Mouse (Mus musculus) stomach, embryonic 14.5 days (tissue): ENCODE results near the gene Vsig10. TPM values are rescaled to one million over a fixed set of nuclear protein-coding genes. Genes with fewer than 3 reads are reported as not detected.
A peak's percentile ranks its signal among the peaks of the same experiment; 100 is the strongest.
"Not testable (repeated sequence)": the region's sequence is repeated elsewhere in the genome, so short reads cannot be mapped to it uniquely, and the experiment has no call there.

Experiments used
- ATAC-seq: fragments of 200-750 bp; cut with Nextera tagmentation; 2 replicates; pipeline ENCODE4 v1.8.0; 2017; ENCODE audit warnings: low read depth, moderate TSS enrichment; ENCODE audit not compliant: insufficient number of reproducible peaks, insufficient read depth, low FRiP score
- H3K27ac ChIP-seq: fragments of 300-500 bp; sonication (generic); 2 replicates; pipeline ENCODE4 v1.5.1; 2014; ENCODE audit warnings: mild to moderate bottlenecking, low read length, moderate library complexity, mixed read lengths
- H3K27me3 ChIP-seq: fragments of 300-500 bp; sonication (generic); 2 replicates; pipeline ENCODE4 v1.6.1; 2014; ENCODE audit warnings: low read length, control low read depth, mixed read lengths; ENCODE audit not compliant: control insufficient read depth, insufficient read depth
- H3K36me3 ChIP-seq: fragments of 300-500 bp; sonication (generic); 2 replicates; pipeline ENCODE4 v1.6.1; 2014; ENCODE audit warnings: mild to moderate bottlenecking, control low read depth, low read length, moderate library complexity, mixed read lengths; ENCODE audit not compliant: control insufficient read depth, insufficient read depth
- H3K4me1 ChIP-seq: fragments of 300-500 bp; sonication (generic); 2 replicates; pipeline ENCODE4 v1.6.1; 2014; ENCODE audit warnings: low read length, control low read depth, mixed read lengths; ENCODE audit not compliant: control insufficient read depth, insufficient read depth
- H3K4me2 ChIP-seq: fragments of 300-500 bp; sonication (generic); replicated peaks from 2 replicates; pipeline ENCODE4 v1.6.1; 2014; ENCODE audit warnings: low read depth, low read length, control low read depth
- H3K4me3 ChIP-seq: fragments of 300-500 bp; sonication (generic); 2 replicates; pipeline ENCODE4 v1.5.1; 2014; ENCODE audit warnings: low read depth, low read length, control low read depth
- H3K9ac ChIP-seq: fragments of 300-500 bp; sonication (generic); replicated peaks from 2 replicates; pipeline ENCODE4 v1.6.1; 2014; ENCODE audit warnings: low read depth, mild to moderate bottlenecking, control low read depth, low read length, moderate library complexity, mixed read lengths
- H3K9me3 ChIP-seq: fragments of 300-500 bp; sonication (generic); 2 replicates; pipeline ENCODE4 v1.6.1; 2016; ENCODE audit warnings: low read depth, low read length, control low read depth; ENCODE audit not compliant: control insufficient read depth
- WGBS: fragments of 180-500 bp; shearing (Covaris S2); extraction: QIAGEN DNeasy Blood & Tissue Kit; methylation state at CpG from one replicate; pipeline ENCODE4 v1.1.7; 2014; 5-methylcytosine and 5-hydroxymethylcytosine counted together
- polyA plus RNA-seq: library from polyadenylated mRNA; unstranded; fragments of >200 nt; fragmentation: Nextera tagmentation; extraction: Ambion mirVana; gene quantifications from 2 replicates; pipeline ENCODE4 v1.2.1, GENCODE M21; 2014

The Vsig10 gene
- polyA plus RNA-seq, 1 experiment from 2014 or later: 14.5 TPM

DNA sequence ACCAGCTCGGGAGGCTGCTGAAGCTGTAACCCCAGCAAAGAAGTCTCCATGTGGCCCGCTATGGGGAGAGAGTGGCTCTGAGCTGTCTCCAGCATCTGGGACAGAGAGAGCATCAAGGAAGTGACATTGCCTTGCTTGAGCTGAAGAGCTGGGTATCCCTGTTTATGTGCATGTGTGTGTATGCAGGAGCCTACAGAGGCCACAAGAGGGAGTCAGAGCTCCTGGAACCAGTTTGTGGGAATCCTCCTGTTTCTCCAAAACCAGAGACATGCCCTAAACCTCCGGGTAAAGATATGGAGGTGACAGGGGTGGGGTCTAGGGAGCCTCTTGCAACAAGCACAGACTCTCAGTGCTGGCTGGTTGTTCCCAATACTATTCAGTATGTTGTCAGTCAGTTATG, 27.6 kb upstream of the Vsig10 start:
- ATAC-seq: no peak
- H3K4me1 ChIP-seq: peaks cover 5% of the 10 kb centered on the region; the same call in 1 of the 2 replicates
- 87% methylated on average over 3 of the region's 3 CpGs for WGBS

DNA sequence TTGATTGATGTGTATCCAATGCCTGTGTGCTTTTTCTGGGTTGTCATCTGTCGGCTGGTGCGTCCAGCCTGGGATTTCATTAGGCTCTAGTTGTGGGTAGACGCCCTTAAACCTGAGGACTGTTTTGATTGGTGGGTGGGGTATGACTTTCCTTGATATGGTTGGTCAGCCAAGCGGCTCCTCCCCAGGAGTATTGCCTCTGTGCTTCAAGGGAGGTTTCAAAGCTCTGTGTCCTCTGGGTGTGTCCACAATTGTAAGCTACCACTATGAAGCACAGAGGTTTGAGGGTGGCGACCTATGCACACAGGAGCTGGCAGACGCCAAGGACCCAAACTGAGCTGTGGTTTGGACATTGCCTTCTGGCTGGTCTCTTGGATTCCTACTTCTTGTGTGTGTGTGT, 26.3 kb upstream of the Vsig10 start:
- 72% methylated on average over 6 of the region's 6 CpGs for WGBS
- Histone ChIP-seq H3K4me1 (peaks cover 5% of the 10 kb centered on the region; the same call in 1 of the 2 replicates), H3K9me3 (no peaks in the 10 kb centered on the region), H3K4me3 (no peak overlapping the region), H3K27me3 (no peaks in the 10 kb centered on the region), H3K27ac (no peak overlapping the region), H3K9ac (no peak overlapping the region), H3K36me3 (no peaks in the 10 kb centered on the region), H3K4me2 (no peak overlapping the region)
- no peak for ATAC-seq

More for the DNA sequence above, 27.6 kb upstream of the Vsig10 start:
- Histone ChIP-seq H3K9ac (no peak overlapping the region), H3K9me3 (no peaks in the 10 kb centered on the region), H3K27ac (no peak overlapping the region), H3K4me2 (no peak overlapping the region), H3K27me3 (no peaks in the 10 kb centered on the region), H3K4me3 (no peak overlapping the region), H3K36me3 (no peaks in the 10 kb centered on the region)

DNA sequence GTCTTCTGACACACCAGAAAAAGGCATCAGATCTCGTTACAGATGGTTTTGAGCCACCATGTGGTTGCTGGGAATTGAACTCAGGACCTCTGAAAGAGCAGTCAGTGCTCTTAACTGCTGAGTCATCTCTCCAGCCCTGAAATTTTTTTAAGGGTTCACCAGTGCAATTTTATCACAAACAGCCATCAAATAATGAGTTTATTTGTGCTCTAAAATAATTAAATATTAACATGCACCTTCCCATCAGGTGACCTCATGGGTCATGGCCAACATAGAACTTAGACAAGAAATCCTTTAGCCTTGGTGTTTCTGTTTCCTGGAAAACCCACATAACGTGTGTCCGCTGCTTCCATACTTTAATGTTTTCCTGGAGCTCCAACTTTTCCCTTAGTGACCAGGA, 25.1 kb upstream of the Vsig10 start:
- not testable (repeated sequence) for ATAC-seq, H3K4me3 ChIP-seq, H3K4me2 ChIP-seq, H3K4me1 ChIP-seq, H3K27ac ChIP-seq, H3K36me3 ChIP-seq, H3K9ac ChIP-seq, H3K27me3 ChIP-seq, H3K9me3 ChIP-seq
- WGBS: 82% methylated on average over 3 of the region's 3 CpGs

DNA sequence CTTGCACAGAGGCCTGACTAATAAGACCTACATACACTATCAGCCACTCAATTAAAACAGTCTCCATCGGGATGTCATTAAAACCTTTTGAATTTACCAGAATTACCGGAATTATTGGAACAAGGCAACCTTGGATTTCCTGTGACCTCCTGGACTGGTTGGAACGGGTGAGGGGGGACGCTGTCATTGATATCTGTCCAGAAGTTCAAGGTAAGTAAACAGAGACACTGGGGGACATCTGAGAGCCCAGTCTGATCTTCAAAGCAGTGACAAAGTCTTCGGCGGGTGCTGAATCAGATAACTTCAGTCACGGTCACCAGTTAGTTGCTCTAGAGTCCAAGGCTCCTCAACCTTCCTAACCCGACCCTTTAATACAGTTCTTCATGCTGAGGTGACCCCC, 23.9 kb upstream of the Vsig10 start:
- no peak overlapping the region for H3K9ac ChIP-seq
- no peaks in the 10 kb centered on the region for H3K4me1 ChIP-seq
- H3K9me3 ChIP-seq: no peaks in the 10 kb centered on the region
- no peaks in the 10 kb centered on the region for H3K27me3 ChIP-seq
- no peak overlapping the region for H3K27ac ChIP-seq
- no peaks in the 10 kb centered on the region for H3K36me3 ChIP-seq
- no peak for ATAC-seq
- no peak overlapping the region for H3K4me3 ChIP-seq
- WGBS: 87% methylated on average over 8 of the region's 8 CpGs
- H3K4me2 ChIP-seq: no peak overlapping the region

DNA sequence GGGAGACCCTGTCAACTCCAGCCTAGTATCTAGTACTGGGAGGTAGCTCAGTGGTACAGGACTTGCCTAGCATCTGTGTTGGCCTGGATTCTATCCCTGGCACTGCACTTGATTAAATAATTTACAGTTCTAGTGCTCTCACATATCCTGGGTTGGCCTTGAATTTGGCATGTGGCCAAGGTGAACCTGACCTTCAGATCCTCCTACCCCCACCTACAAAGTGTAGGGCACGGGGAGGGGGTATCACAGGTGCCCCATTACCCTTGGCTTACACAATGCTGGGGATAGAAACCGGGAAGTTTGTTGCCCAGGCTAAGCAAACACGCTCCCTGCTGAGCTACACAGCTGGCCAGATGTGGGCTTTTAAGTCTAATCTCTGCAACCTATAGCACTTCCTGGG, 16.0 kb upstream of the Vsig10 start:
- WGBS: 44% methylated on average over 3 of the region's 3 CpGs
- H3K9ac ChIP-seq: no peak overlapping the region
- H3K36me3 ChIP-seq: no peaks in the 10 kb centered on the region
- H3K4me3 ChIP-seq: no peak overlapping the region
- no peak overlapping the region for H3K27ac ChIP-seq
- peak; percentile 61; the same call in 1 of the 2 replicates for ATAC-seq
- no peak overlapping the region for H3K4me2 ChIP-seq
- H3K27me3 ChIP-seq: no peaks in the 10 kb centered on the region
- no peaks in the 10 kb centered on the region for H3K4me1 ChIP-seq
- no peaks in the 10 kb centered on the region for H3K9me3 ChIP-seq

DNA sequence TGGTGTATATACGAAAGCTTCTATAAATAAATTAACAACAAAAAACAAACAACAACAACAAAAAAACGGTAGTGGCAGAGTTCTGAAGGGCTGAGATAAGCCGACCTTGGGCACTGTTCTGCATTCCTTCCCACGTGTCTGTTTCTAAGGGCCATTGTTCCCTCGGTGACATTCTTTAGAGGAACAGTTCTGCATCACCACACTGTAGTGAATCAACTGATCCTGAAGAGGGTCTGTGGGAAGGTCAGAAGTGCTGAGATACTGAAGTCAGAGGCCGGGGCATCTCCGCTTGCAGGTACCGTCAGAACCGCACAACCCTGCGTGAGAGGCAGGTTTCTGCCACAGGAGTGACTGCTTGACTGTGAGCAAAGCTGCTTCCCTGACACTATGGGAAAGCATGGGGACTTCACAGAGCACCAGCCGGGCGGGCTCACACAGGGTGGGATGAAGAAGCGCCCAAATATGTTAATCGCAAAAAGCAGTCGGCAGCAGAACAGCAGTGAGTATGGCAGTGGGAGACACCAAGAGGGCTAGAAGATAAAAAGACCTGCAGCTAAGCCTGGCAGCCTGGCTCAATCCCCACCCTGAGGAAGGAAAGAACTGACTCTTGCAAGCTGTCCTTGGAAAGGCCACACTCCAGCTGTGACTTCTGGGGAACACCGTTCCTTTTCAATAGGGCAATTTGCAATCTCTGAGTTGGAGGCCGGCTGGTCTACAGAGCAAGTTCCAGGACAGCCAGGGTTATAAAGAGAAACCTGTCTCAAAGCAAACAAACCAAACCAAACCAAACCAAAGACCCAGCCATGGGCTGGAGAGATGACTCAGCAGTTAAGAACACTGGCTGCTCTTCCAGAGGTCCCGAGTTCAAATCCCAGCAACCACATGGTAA, 14.9 kb upstream of the Vsig10 start:
- Histone ChIP-seq H3K36me3 (no peaks in the 10 kb centered on the region), H3K4me3 (no peak overlapping the region), H3K4me1 (no peaks in the 10 kb centered on the region), H3K27ac (no peak overlapping the region), H3K9me3 (no peaks in the 10 kb centered on the region), H3K4me2 (no peak overlapping the region), H3K27me3 (no peaks in the 10 kb centered on the region), H3K9ac (no peak overlapping the region)
- no peak for ATAC-seq
- 55% methylated on average over 18 of the region's 18 CpGs for WGBS

DNA sequence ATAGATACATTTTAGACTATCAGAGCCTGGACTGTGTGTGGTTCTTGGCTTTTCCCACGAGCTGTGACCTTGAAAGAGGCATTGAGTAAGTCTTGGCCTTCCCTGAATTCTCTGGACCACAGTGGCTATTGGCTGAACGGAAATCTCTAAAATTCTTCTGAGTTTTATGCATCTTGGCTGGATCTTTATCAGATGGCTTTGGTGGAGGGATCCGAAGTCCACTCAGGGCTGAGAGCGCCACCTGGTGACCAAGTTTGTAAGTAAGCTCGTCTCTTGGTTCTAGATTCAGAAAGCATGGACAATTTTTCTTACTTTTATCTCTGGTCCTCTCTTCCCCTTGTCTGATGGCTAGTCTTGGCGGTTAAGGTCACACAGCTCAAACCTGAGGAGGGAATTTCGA, 13.9 kb upstream of the Vsig10 start:
- Histone ChIP-seq H3K27me3 (no peaks in the 10 kb centered on the region), H3K4me1 (no peaks in the 10 kb centered on the region), H3K9me3 (no peaks in the 10 kb centered on the region), H3K4me2 (no peak overlapping the region), H3K36me3 (no peaks in the 10 kb centered on the region), H3K9ac (no peak overlapping the region), H3K27ac (no peak overlapping the region), H3K4me3 (no peak overlapping the region)
- ATAC-seq: no peak
- WGBS: 69% methylated on average over 7 of the region's 7 CpGs

DNA sequence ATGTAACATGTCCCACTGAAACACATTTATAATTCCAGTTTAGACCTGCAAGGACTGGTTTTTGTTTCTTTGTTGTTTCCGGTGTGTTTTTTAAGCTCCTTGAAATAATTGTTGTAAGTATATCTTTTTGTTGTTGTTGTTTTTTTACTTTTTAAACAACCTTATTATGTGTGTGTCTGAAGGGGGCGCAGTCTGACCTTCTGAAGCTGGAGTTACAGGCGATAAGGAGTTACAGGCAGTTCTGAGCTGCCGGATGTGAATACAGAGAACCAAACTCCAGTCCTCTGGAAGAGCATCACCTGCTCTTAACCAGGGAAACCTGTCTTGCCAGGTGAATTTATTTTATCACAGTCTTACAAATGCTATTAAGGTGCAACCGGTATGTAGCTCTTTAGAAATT, 13.1 kb upstream of the Vsig10 start:
- H3K27ac ChIP-seq: no peak overlapping the region
- H3K9ac ChIP-seq: no peak overlapping the region
- no peaks in the 10 kb centered on the region for H3K9me3 ChIP-seq
- no peaks in the 10 kb centered on the region for H3K4me1 ChIP-seq
- H3K4me2 ChIP-seq: no peak overlapping the region
- H3K27me3 ChIP-seq: no peaks in the 10 kb centered on the region
- H3K36me3 ChIP-seq: no peaks in the 10 kb centered on the region
- H3K4me3 ChIP-seq: no peak overlapping the region
- WGBS: 85% methylated on average over 5 of the region's 5 CpGs
- no peak for ATAC-seq

DNA sequence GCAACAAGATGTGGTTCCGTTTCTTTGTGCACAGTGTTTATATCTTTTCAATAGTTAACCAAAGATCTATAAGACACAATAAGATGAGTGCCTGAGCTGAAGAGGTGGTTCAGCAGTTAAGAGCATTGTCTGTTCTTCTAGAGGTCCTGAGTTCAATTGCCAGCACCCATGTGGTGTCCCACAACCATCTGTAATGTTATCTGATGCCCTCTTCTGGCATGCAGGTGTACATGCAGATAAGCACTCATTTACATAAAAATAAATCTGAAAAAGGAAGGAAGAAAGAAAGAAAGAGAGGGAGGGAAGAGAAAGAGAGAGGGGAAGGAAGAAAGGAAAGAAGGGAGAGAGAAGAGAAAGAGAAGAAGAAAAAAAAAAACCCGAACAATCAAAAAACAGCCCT, 12.1 kb upstream of the Vsig10 start:
- Histone ChIP-seq H3K36me3 (no peaks in the 10 kb centered on the region), H3K4me2 (no peak overlapping the region), H3K4me1 (no peaks in the 10 kb centered on the region), H3K27ac (no peak overlapping the region), H3K27me3 (no peaks in the 10 kb centered on the region), H3K4me3 (no peak overlapping the region), H3K9me3 (no peaks in the 10 kb centered on the region), H3K9ac (no peak overlapping the region)
- ATAC-seq: no peak
- WGBS: 91% methylated on average over 2 of the region's 2 CpGs
